28 mouse cellular contexts compared by ENCODE assay signal in genomic region chr9:54168425-54168824, GRCm38 (mm10).
A peak's percentile ranks its signal among the peaks of the same experiment; 100 is the strongest.
DNase-seq lines count a peak whose midpoint lies in the region; ATAC-seq and TF ChIP-seq lines count a peak whose summit lies in the region.
"Had no signal": no experiment of that assay in that cellular context is flagged by ENCODE, and none has a peak within 500 bp of the region (broad histone marks: within the 10 kb centered on the region; RNA-seq: fewer than 3 reads in every experiment).

No protein-coding gene starts in this region.

- ATAC-seq in hematopoietic stem cell, adult 5-6 weeks (replicated peaks in 1 of 2; ENCODE audit: insufficient read depth in 1 of 2, low FRiP score in 2 of 2, low TSS enrichment in 1 of 2, low read depth in 1 of 2, poor library complexity in 2 of 2, severe bottlenecking in 2 of 2): peak; percentile 67 to 78; a peak in 3 of 4 replicates
- no peak for ATAC-seq in forebrain, embryonic 12.5 days (ENCODE audit: low FRiP score)
- ATAC-seq: CD4-positive, CD25-positive, alpha-beta regulatory T cell, adult 4 months; forebrain, embryonic 15.5 days; intestine, postnatal 0 days; Patski had no signal

- H3K79me2 ChIP-seq in heart, adult 2 months (replicated peaks; ENCODE audit: control insufficient read depth, insufficient read depth, low read length): no peaks in the 10 kb centered on the region

- DNase-seq in heart, adult 11 months: peak; percentile 86
- DNase-seq in heart, adult 2 months: no peak
- DNase-seq in 416B (ENCODE audit: low read depth): peak; percentile 24
- DNase-seq in c-Kit-positive CD71-negative TER-119-negative erythroid progenitor cells, embryonic 14.5 days (ENCODE audit: low read depth): peak; percentile 23
- DNase-seq in cerebellum, postnatal 25 days: no peak
- DNase-seq in adrenal gland, postnatal 10 days: no peak
- DNase-seq: adrenal gland, adult 2 months; adrenal gland, postnatal 36 days; cerebellum, adult 11 months; cerebellum, adult 2 months; cerebellum, adult 9-11 months; cerebellum, postnatal 36 days; gastrocnemius, postnatal 25 days; heart, postnatal 10 days; heart, postnatal 36 days; kidney, adult 2 months had no signal

- H3K36me3 ChIP-seq in heart, adult 2 months (ENCODE audit: control insufficient read depth, insufficient read depth, low read length): no peaks in the 10 kb centered on the region
- H3K36me3 ChIP-seq in forebrain, embryonic 12.5 days (replicated peaks): no peaks in the 10 kb centered on the region
- H3K36me3 ChIP-seq: embryonic facial prominence, embryonic 12.5 days; embryonic facial prominence, embryonic 15.5 days; forebrain, embryonic 15.5 days; heart, embryonic 12.5 days; heart, embryonic 15.5 days; hindbrain, embryonic 12.5 days; hindbrain, embryonic 15.5 days had no signal

- no peak overlapping the region for H3K27ac ChIP-seq in heart, adult 2 months
- H3K27ac ChIP-seq in forebrain, embryonic 12.5 days: no peak overlapping the region
- H3K27ac ChIP-seq: embryonic facial prominence, embryonic 12.5 days; embryonic facial prominence, embryonic 15.5 days; forebrain, embryonic 15.5 days; heart, embryonic 15.5 days; hindbrain, embryonic 12.5 days; hindbrain, embryonic 15.5 days had no signal

- no peak for TF ChIP-seq EP300 in heart, adult 2 months (IDR thresholded peaks at IDR 0.05; ENCODE audit: insufficient read depth, low read depth, low read length)

- H3K27me3 ChIP-seq in heart, adult 2 months (ENCODE audit: control insufficient read depth, insufficient read depth, low read length): no peaks in the 10 kb centered on the region
- H3K27me3 ChIP-seq in forebrain, embryonic 12.5 days: no peaks in the 10 kb centered on the region
- H3K27me3 ChIP-seq: embryonic facial prominence, embryonic 12.5 days; embryonic facial prominence, embryonic 15.5 days; forebrain, embryonic 15.5 days; heart, embryonic 12.5 days; heart, embryonic 15.5 days; hindbrain, embryonic 12.5 days; hindbrain, embryonic 15.5 days had no signal

- no peaks in the 10 kb centered on the region for H3K4me1 ChIP-seq in heart, adult 2 months (ENCODE audit: control insufficient read depth, insufficient read depth, low read length)
- no peaks in the 10 kb centered on the region for H3K4me1 ChIP-seq in forebrain, embryonic 12.5 days
- H3K4me1 ChIP-seq: embryonic facial prominence, embryonic 12.5 days; embryonic facial prominence, embryonic 15.5 days; forebrain, embryonic 15.5 days; heart, embryonic 12.5 days; heart, embryonic 15.5 days; hindbrain, embryonic 12.5 days; hindbrain, embryonic 15.5 days had no signal

- no peak overlapping the region for H3K4me3 ChIP-seq in heart, adult 2 months
- H3K4me3 ChIP-seq in forebrain, embryonic 12.5 days (replicated peaks): no peak overlapping the region
- H3K4me3 ChIP-seq: embryonic facial prominence, embryonic 12.5 days; embryonic facial prominence, embryonic 15.5 days; forebrain, embryonic 15.5 days; heart, embryonic 12.5 days; heart, embryonic 15.5 days; hindbrain, embryonic 12.5 days; hindbrain, embryonic 15.5 days had no signal

- no peaks in the 10 kb centered on the region for H3K9me3 ChIP-seq in forebrain, embryonic 12.5 days
- H3K9me3 ChIP-seq: embryonic facial prominence, embryonic 12.5 days; embryonic facial prominence, embryonic 15.5 days; forebrain, embryonic 15.5 days; heart, embryonic 12.5 days; heart, embryonic 15.5 days; hindbrain, embryonic 12.5 days; hindbrain, embryonic 15.5 days had no signal

- WGBS in heart, adult 2 months: 71% methylated on average over 10 of the region's 10 CpGs
- WGBS in forebrain, embryonic 12.5 days: 86% methylated on average over 10 of the region's 10 CpGs

- H3K4me2 ChIP-seq in forebrain, embryonic 12.5 days: no peak overlapping the region
- H3K4me2 ChIP-seq: embryonic facial prominence, embryonic 12.5 days; embryonic facial prominence, embryonic 15.5 days; forebrain, embryonic 15.5 days; heart, embryonic 12.5 days; heart, embryonic 15.5 days; hindbrain, embryonic 12.5 days; hindbrain, embryonic 15.5 days had no signal

- TF ChIP-seq CTCF in heart, adult 2 months (IDR thresholded peaks at IDR 0.05): no peak

- no peak for TF ChIP-seq POLR2A in heart, adult 2 months (IDR thresholded peaks at IDR 0.05; ENCODE audit: insufficient read depth, low read depth, low read length)

- intact Hi-C loops in heart, adult 2 months (cut with DNase I): no loop called here

- H3K9ac ChIP-seq in heart, adult 2 months (ENCODE audit: low read depth, low read length): no peak overlapping the region
- no peak overlapping the region for H3K9ac ChIP-seq in forebrain, embryonic 12.5 days
- H3K9ac ChIP-seq: embryonic facial prominence, embryonic 12.5 days; embryonic facial prominence, embryonic 15.5 days; forebrain, embryonic 15.5 days; heart, embryonic 12.5 days; heart, embryonic 15.5 days; hindbrain, embryonic 12.5 days; hindbrain, embryonic 15.5 days had no signal

Comparison
In these comparisons a context has a peak if more than half of its experiments do, and no peak if none do; other contexts are left out.
1. DNase-seq: peak in heart, adult 11 months (single experiment), 416B (single experiment) and c-Kit-positive CD71-negative TER-119-negative erythroid progenitor cells, embryonic 14.5 days (single experiment); none in heart, adult 2 months (0 of 2), cerebellum, postnatal 25 days (0 of 2) and adrenal gland, postnatal 10 days (single experiment).